Mouse (Mus musculus) erythroblast, embryonic 14.5 days (primary cell): ENCODE data around the gene Srl. TPM values are rescaled to one million over a fixed set of nuclear protein-coding genes. Genes with fewer than 3 reads are reported as not detected.

Experiments used
- H3K27me3 ChIP-seq: 2 replicates; pipeline ENCODE4 v1.6.1; 2012; ENCODE audit warnings: inconsistent platforms; ENCODE audit not compliant: control insufficient read depth
- H3K36me3 ChIP-seq: 2 replicates; pipeline ENCODE4 v1.6.1; 2012; ENCODE audit warnings: mild to moderate bottlenecking, inconsistent platforms; ENCODE audit not compliant: control insufficient read depth
- H3K4me1 ChIP-seq: 2 replicates; pipeline ENCODE4 v1.6.1; 2012; ENCODE audit warnings: inconsistent platforms; ENCODE audit not compliant: control insufficient read depth
- H3K4me3 ChIP-seq: replicated peaks from 2 replicates; pipeline ENCODE3; 2012; ENCODE audit warnings: moderate library complexity, mild to moderate bottlenecking, inconsistent platforms
- H3K9me3 ChIP-seq: 2 replicates; pipeline ENCODE4 v1.6.1; 2012; ENCODE audit warnings: low read length, inconsistent platforms, mixed read lengths; ENCODE audit not compliant: control insufficient read depth
- GATA1 ChIP-seq: IDR thresholded peaks from 2 replicates; pipeline ENCODE4 v1.6.1; 2012; ENCODE audit warnings: low read length, inconsistent platforms, mixed read lengths
- TAL1 ChIP-seq: IDR thresholded peaks from 3 replicates; pipeline ENCODE4 v1.6.1; 2012; ENCODE audit warnings: low read length, inconsistent platforms, mixed read lengths
- polyA plus RNA-seq: library from polyadenylated mRNA; stranded (reverse); fragments of >175 nt; gene quantifications from 2 replicates; pipeline ENCODE4 v1.2.3, GENCODE M21; 2012

Srl gene
- polyA plus RNA-seq, 1 experiment: not detected

- TF ChIP-seq GATA1 (no peak), TAL1 (no peak)
- Histone ChIP-seq H3K4me1 (no peaks in the 10 kb centered on the region), H3K9me3 (no peaks in the 10 kb centered on the region), H3K27me3 (peaks cover 2% of the 10 kb centered on the region), H3K36me3 (no peaks in the 10 kb centered on the region), H3K4me3 (no peak overlapping the region)
Observed at GRCm38 (mm10) chr16:4436738-4437137, 104.9 kb downstream of the Srl start.

GRCm38 (mm10) chr16:4435371-4435770, 106.2 kb downstream of the Srl start:
- no peak for TF ChIP-seq GATA1
- Histone ChIP-seq H3K4me1 (no peaks in the 10 kb centered on the region), H3K36me3 (no peaks in the 10 kb centered on the region), H3K9me3 (no peaks in the 10 kb centered on the region), H3K4me3 (no peak overlapping the region), H3K27me3 (peaks cover 4% of the 10 kb centered on the region)

GRCm38 (mm10) chr16:4431841-4432240, 109.8 kb downstream of the Srl start:
- no peaks in the 10 kb centered on the region for H3K4me1 ChIP-seq
- no peaks in the 10 kb centered on the region for H3K36me3 ChIP-seq
- TF ChIP-seq TAL1 (no peak), GATA1 (no peak)
- no peaks in the 10 kb centered on the region for H3K9me3 ChIP-seq
- H3K27me3 ChIP-seq: peaks cover 8% of the 10 kb centered on the region
- no peak overlapping the region for H3K4me3 ChIP-seq

DNA sequence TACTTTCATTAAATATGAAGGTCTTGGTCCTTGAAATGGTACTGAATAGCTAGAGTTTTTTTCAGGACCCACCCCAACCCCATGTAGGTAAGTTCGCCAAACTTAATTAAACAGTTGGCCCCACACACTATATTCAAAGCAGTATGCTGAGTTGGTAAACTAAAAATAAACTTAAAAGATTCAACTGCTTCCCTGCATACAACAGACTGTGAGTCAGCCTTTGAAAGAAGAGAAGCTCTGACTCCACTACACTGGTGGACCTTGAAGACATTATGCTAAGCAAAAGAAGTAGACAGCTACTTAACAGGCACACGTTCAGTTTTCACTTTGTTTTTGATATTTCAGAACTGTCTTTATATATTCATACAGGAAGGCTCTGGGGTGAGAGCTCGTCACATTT, 110.6 kb downstream of the Srl start:
- no peak overlapping the region for H3K4me3 ChIP-seq
- H3K36me3 ChIP-seq: no peaks in the 10 kb centered on the region
- TF ChIP-seq GATA1 (no peak), TAL1 (no peak)
- H3K27me3 ChIP-seq: peaks cover 8% of the 10 kb centered on the region
- H3K4me1 ChIP-seq: no peaks in the 10 kb centered on the region
- no peaks in the 10 kb centered on the region for H3K9me3 ChIP-seq

DNA sequence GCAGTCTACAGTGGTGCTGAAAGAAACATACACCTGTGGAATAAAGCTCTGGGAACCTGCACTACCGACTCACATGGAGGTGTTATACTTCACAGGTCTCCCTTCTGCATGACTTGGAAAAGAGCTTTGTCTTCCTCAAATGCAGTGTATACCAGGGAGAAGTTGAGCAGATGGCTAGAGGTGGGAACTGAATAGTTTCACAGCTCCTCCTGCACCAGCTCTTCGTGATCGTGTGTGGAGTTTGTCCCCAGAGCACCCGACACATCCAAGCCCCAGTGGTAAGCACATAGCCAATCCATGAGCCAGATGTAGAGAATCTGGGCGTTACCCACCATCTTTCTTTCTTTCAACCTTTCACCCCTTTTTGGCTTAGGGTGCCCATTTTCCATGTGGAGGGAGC, 111.4 kb downstream of the Srl start:
- no peak overlapping the region for H3K4me3 ChIP-seq
- no peaks in the 10 kb centered on the region for H3K9me3 ChIP-seq
- peaks cover 8% of the 10 kb centered on the region for H3K27me3 ChIP-seq
- H3K4me1 ChIP-seq: no peaks in the 10 kb centered on the region
- H3K36me3 ChIP-seq: no peaks in the 10 kb centered on the region
- TF ChIP-seq GATA1 (no peak), TAL1 (no peak)

Other genes starting within 250 kb of the Srl start
- gene Adcy9, start 121.3 kb downstream of the Srl start, polyA plus RNA-seq: 0.02 TPM in 1 of 2 replicates, not detected in the other
- gene Tfap4, start 18.0 kb upstream of the Srl start, polyA plus RNA-seq: 1.0 and 1.3 TPM in 2 replicates
- gene Glis2, start 52.9 kb upstream of the Srl start, polyA plus RNA-seq: 0.01 TPM in 1 of 2 replicates, not detected in the other
- 15.1 and 16.3 TPM in 2 replicates for gene Pam16, start 83.2 kb upstream of the Srl start, polyA plus RNA-seq
- 0.01 and 0.19 TPM in 2 replicates for gene Vasn, start 98.1 kb upstream of the Srl start, polyA plus RNA-seq
- 0.66 and 0.80 TPM in 2 replicates for gene Dnaja3, start 98.2 kb upstream of the Srl start, polyA plus RNA-seq
- gene Coro7, start 138.0 kb upstream of the Srl start, polyA plus RNA-seq: 1.1 and 3.2 TPM in 2 replicates
- gene Nmral1, start 177.5 kb upstream of the Srl start, polyA plus RNA-seq: 1.9 and 4.0 TPM in 2 replicates
- 0.34 and 1.3 TPM in 2 replicates for gene Hmox2, start 184.5 kb upstream of the Srl start, polyA plus RNA-seq
- gene Cdip1, start 248.5 kb upstream of the Srl start, polyA plus RNA-seq: 0.93 and 0.95 TPM in 2 replicates